Mouse (Mus musculus) hindbrain, embryonic 14.5 days (tissue): ENCODE results near the gene Cdh13. TPM values are rescaled to one million over a fixed set of nuclear protein-coding genes. Genes with fewer than 3 reads are reported as not detected.
"Not testable (repeated sequence)": the region's sequence is repeated elsewhere in the genome, so short reads cannot be mapped to it uniquely, and the experiment has no call there.

Source experiments
- ATAC-seq: fragments of 200-750 bp; cut with Nextera tagmentation; 2 replicates; pipeline ENCODE4 v1.8.0; 2017; ENCODE audit warnings: moderate number of reproducible peaks, mild to moderate bottlenecking, moderate TSS enrichment, moderate library complexity; ENCODE audit not compliant: low FRiP score
- DNase-seq: peaks from one replicate; pipeline ENCODE4 v3.0.0-alpha.2; 2015; ENCODE audit warnings: low spot score
- H3K27ac ChIP-seq: fragments of 300-500 bp; sonication (generic); 2 replicates; pipeline ENCODE4 v1.5.1; 2014; ENCODE audit warnings: mild to moderate bottlenecking, moderate library complexity
- H3K27me3 ChIP-seq: fragments of 300-500 bp; sonication (generic); 2 replicates; pipeline ENCODE4 v1.6.1; 2014; ENCODE audit warnings: mild to moderate bottlenecking, low read length, mixed read lengths; ENCODE audit not compliant: control insufficient read depth, insufficient read depth
- H3K36me3 ChIP-seq: fragments of 300-500 bp; sonication (generic); replicated peaks from 2 replicates; pipeline ENCODE4 v1.6.1; 2014; ENCODE audit not compliant: control insufficient read depth, insufficient read depth
- H3K4me1 ChIP-seq: fragments of 300-500 bp; sonication (generic); replicated peaks from 2 replicates; pipeline ENCODE4 v1.6.1; 2014; ENCODE audit warnings: antibody characterized with exemption, low read length, mixed read lengths; ENCODE audit not compliant: control insufficient read depth, insufficient read depth
- H3K4me2 ChIP-seq: fragments of 300-500 bp; sonication (generic); replicated peaks from 2 replicates; pipeline ENCODE4 v1.6.1; 2014; ENCODE audit warnings: mild to moderate bottlenecking, moderate library complexity
- H3K4me3 ChIP-seq: fragments of 300-500 bp; sonication (generic); replicated peaks from 2 replicates; pipeline ENCODE4 v1.5.1; 2014; ENCODE audit warnings: mild to moderate bottlenecking, low read length
- H3K9ac ChIP-seq: fragments of 300-500 bp; sonication (generic); 2 replicates; pipeline ENCODE4 v1.6.1; 2014
- H3K9me3 ChIP-seq: fragments of 300-500 bp; sonication (generic); 2 replicates; pipeline ENCODE4 v1.6.1; 2016; ENCODE audit warnings: low read length; ENCODE audit not compliant: control insufficient read depth
- WGBS: fragments of 180-500 bp; shearing (Covaris S2); extraction: QIAGEN DNeasy Blood & Tissue Kit; methylation state at CpG from one replicate; pipeline ENCODE4 v1.1.7; 2014; 5-methylcytosine and 5-hydroxymethylcytosine counted together
- polyA plus RNA-seq: library from polyadenylated mRNA; unstranded; fragments of >200 nt; fragmentation: Nextera tagmentation; extraction: Ambion mirVana; gene quantifications from 2 replicates; pipeline ENCODE4 v1.2.1, GENCODE M21; 2014

Gene Cdh13
- polyA plus RNA-seq, 1 experiment from 2014 or later: 134 TPM

DNA sequence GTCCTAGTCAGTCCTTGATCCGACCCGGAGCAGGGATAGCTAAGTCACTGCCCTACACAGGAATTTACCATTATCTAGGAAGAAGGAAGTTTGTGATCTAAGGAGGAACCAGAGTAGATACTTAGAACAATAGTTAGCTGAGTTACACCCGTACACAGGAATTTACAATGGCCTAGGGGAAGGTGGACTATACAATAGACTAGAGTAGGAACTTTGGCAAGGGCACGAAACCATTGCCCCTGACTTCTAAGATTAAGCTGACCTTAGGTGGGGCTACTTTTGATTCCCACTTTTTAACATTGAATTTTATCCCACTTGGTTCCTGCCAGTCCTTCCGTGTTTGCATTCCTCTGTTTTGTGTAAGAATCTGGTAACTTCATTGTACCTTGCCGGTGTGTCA, 494.0 kb downstream of the Cdh13 start:
- not testable (repeated sequence) for H3K9ac ChIP-seq, H3K4me1 ChIP-seq, DNase-seq, H3K27me3 ChIP-seq, H3K9me3 ChIP-seq, H3K36me3 ChIP-seq, H3K27ac ChIP-seq, H3K4me3 ChIP-seq, H3K4me2 ChIP-seq, ATAC-seq
- WGBS: 92% methylated on average over 6 of the region's 6 CpGs

GRCm38 (mm10) chr8:118778374-118778773, 494.8 kb downstream of the Cdh13 start:
- Histone ChIP-seq H3K9me3 (no peaks in the 10 kb centered on the region), H3K4me2 (no peak overlapping the region), H3K27me3 (no peaks in the 10 kb centered on the region), H3K9ac (no peak overlapping the region), H3K4me3 (no peak overlapping the region), H3K27ac (no peak overlapping the region), H3K36me3 (no peaks in the 10 kb centered on the region), H3K4me1 (no peaks in the 10 kb centered on the region)
- DNase-seq: no peak
- no peak for ATAC-seq
- WGBS: 90% methylated on average over 1 of the region's 1 CpGs

GRCm38 (mm10) chr8:118785646-118786045, 502.1 kb downstream of the Cdh13 start:
- H3K9me3 ChIP-seq: no peaks in the 10 kb centered on the region
- WGBS: 63% methylated on average over 13 of the region's 13 CpGs
- DNase-seq (no peak), ATAC-seq (no peak)
- no peaks in the 10 kb centered on the region for H3K27me3 ChIP-seq
- no peaks in the 10 kb centered on the region for H3K36me3 ChIP-seq
- no peak overlapping the region for H3K27ac ChIP-seq
- H3K4me3 ChIP-seq: no peak overlapping the region
- no peak overlapping the region for H3K9ac ChIP-seq
- 0 out of 2 replicates have a peak, but pooled peaks cover 6% of the 10 kb centered on the region for H3K4me1 ChIP-seq
- no peak overlapping the region for H3K4me2 ChIP-seq

DNA sequence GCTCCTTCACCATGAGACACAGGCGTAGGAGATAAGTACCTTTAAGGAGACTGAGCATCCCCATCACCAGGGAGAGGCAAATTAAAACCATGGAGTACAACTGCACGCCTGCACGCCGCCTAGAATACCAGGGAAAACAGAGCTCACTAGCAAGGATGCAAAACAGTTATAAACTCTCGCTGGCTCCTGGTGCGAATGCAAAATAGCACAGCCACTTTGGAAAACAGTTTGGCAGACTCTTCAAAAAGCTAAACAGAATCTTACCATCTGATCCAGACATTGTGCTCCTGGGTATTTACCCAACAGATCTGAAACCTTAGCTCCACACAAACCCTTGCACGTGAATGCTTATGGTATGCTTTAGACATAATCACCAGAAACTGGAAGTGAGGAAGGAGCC, 506.1 kb downstream of the Cdh13 start:
- Histone ChIP-seq H3K9ac (no peak overlapping the region), H3K9me3 (no peaks in the 10 kb centered on the region), H3K4me2 (no peak overlapping the region), H3K27me3 (no peaks in the 10 kb centered on the region), H3K4me1 (0 out of 2 replicates have a peak, but pooled peaks cover 6% of the 10 kb centered on the region), H3K4me3 (no peak overlapping the region), H3K36me3 (no peaks in the 10 kb centered on the region), H3K27ac (no peak overlapping the region)
- no peak for ATAC-seq
- 82% methylated on average over 7 of the region's 7 CpGs for WGBS
- DNase-seq: no peak

DNA sequence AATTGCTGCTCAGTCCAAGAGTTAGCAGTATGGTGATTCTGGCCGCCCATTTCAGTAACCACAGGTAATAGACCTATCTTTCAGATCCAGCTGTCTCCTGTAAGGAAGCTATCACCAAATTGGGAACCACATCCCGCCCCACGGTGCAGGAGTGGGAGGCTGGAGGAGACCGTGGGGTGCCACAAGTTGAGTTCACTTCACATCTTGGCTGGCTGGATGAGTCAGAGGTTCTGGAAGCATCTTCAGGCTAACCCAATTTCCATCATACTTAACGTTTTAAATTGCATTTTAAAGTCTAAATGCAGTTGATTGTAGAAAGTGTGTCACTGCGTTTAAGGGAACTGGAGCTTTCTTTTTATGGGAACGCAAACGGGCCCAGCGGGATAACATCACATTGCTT, 511.4 kb downstream of the Cdh13 start:
- Histone ChIP-seq H3K9me3 (no peaks in the 10 kb centered on the region), H3K4me3 (no peak overlapping the region), H3K4me1 (no peaks in the 10 kb centered on the region), H3K27ac (no peak overlapping the region), H3K36me3 (no peaks in the 10 kb centered on the region), H3K27me3 (no peaks in the 10 kb centered on the region), H3K9ac (no peak overlapping the region), H3K4me2 (no peak overlapping the region)
- WGBS: 75% methylated on average over 9 of the region's 9 CpGs
- ATAC-seq (no peak), DNase-seq (no peak)

DNA sequence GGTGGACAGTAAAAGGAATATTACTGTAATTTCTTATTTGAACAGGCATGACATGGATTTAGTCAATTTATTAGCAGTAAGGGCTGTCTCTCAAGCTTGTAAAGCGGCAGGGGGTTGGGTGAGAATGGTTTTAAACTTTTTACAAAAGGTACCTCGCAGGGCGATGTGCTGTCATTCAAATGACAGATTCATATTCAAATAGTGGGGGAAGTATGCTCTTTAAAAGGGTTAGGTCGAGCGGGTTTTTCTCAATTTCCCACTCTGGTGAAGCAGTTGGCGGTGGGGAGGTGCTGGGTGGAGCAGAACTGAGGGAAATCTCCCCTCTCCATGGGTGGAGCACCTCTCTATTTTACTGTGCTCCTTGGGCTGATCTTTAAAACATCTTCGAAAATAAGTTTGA, 513.0 kb downstream of the Cdh13 start:
- DNase-seq: no peak
- Histone ChIP-seq H3K36me3 (no peaks in the 10 kb centered on the region), H3K27ac (no peak overlapping the region), H3K4me1 (no peaks in the 10 kb centered on the region), H3K4me3 (no peak overlapping the region), H3K27me3 (no peaks in the 10 kb centered on the region), H3K9ac (no peak overlapping the region), H3K4me2 (no peak overlapping the region), H3K9me3 (no peaks in the 10 kb centered on the region)
- 49% methylated on average over 7 of the region's 7 CpGs for WGBS
- no peak for ATAC-seq

DNA sequence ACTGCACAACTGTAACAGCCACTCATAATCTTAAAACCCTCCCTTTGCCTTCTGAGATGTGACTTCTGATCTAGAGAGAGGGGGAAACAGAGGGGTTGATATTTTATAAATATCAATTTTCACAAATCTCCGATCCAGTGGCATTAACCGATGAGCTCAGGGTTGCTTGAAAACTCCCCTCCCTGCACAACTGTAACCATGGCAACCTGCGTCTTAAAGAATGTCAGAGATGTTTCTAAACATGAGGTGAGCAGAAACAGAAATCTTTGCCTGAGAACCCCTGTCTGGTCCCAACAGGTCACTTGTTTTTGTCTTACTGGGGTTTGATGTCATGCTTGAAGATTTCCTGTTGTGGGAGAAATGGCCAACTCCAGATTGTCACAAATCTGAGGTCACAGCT, 513.6 kb downstream of the Cdh13 start:
- DNase-seq (no peak), ATAC-seq (no peak)
- no peak overlapping the region for H3K4me3 ChIP-seq
- H3K27ac ChIP-seq: no peak overlapping the region
- no peaks in the 10 kb centered on the region for H3K9me3 ChIP-seq
- no peak overlapping the region for H3K9ac ChIP-seq
- no peaks in the 10 kb centered on the region for H3K36me3 ChIP-seq
- WGBS: 57% methylated on average over 3 of the region's 3 CpGs
- H3K4me2 ChIP-seq: no peak overlapping the region
- no peaks in the 10 kb centered on the region for H3K27me3 ChIP-seq
- H3K4me1 ChIP-seq: no peaks in the 10 kb centered on the region

DNA sequence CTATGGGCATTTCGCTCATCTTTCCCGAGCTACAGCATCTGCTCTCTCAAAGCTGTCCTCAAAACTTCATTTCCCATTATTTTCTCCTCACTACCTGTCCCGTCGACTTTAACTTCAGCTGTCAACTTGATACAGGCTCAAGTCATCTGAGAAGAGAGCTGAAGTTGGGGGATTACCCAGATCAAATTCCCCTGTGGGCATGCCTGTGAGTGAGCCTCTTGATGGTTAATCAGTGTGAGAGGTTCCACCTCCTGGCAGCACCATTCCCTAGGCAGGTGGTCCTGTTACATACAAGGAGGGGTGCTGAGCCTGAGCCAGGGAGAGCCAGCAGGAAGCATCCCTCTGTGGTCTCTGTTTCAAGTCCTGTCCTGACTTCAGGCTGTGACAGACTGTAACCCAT, 519.6 kb downstream of the Cdh13 start:
- ATAC-seq (no peak), DNase-seq (no peak)
- Histone ChIP-seq H3K27me3 (no peaks in the 10 kb centered on the region), H3K4me1 (no peaks in the 10 kb centered on the region), H3K36me3 (no peaks in the 10 kb centered on the region), H3K4me3 (no peak overlapping the region), H3K9me3 (no peaks in the 10 kb centered on the region), H3K9ac (no peak overlapping the region), H3K4me2 (no peak overlapping the region), H3K27ac (no peak overlapping the region)
- 83% methylated on average over 4 of the region's 4 CpGs for WGBS

- no peaks in the 10 kb centered on the region for H3K36me3 ChIP-seq
- no peak overlapping the region for H3K4me2 ChIP-seq
- H3K9ac ChIP-seq: no peak overlapping the region
- DNase-seq (no peak), ATAC-seq (no peak)
- no peaks in the 10 kb centered on the region for H3K27me3 ChIP-seq
- no peaks in the 10 kb centered on the region for H3K9me3 ChIP-seq
- WGBS: 86% methylated on average over 6 of the region's 6 CpGs
- no peaks in the 10 kb centered on the region for H3K4me1 ChIP-seq
- H3K4me3 ChIP-seq: no peak overlapping the region
- no peak overlapping the region for H3K27ac ChIP-seq
Observed at GRCm38 (mm10) chr8:118809660-118810059, 526.1 kb downstream of the Cdh13 start.

- WGBS: 53% methylated on average over 10 of the region's 10 CpGs
- DNase-seq (no peak), ATAC-seq (no peak)
- Histone ChIP-seq H3K4me1 (0 out of 2 replicates have a peak, but pooled peaks cover 7% of the 10 kb centered on the region), H3K4me3 (no peak overlapping the region), H3K9ac (no peak overlapping the region), H3K4me2 (no peak overlapping the region), H3K9me3 (no peaks in the 10 kb centered on the region), H3K36me3 (no peaks in the 10 kb centered on the region), H3K27ac (peak overlapping the region; percentile 62; the same call in 1 of the 2 replicates), H3K27me3 (no peaks in the 10 kb centered on the region)
Observed at GRCm38 (mm10) chr8:118815055-118815454, 531.5 kb downstream of the Cdh13 start.
